ENCODE assay signal across 8 mouse cellular contexts in genomic region chr1:155233378-155233777, GRCm38 (mm10). TPM values are rescaled to one million over a fixed set of nuclear protein-coding genes. Genes with fewer than 3 reads are reported as not detected.
DNase-seq lines count a peak whose midpoint lies in the region; ATAC-seq and TF ChIP-seq lines count a peak whose summit lies in the region.

No protein-coding gene starts in this region.

- DNase-seq in heart, postnatal 36 days = no peak
- DNase-seq in limb, embryonic 14.5 days (ENCODE audit: low spot score) = no peak
- no peak for DNase-seq in right cerebral cortex, postnatal 14 days
- no peak for DNase-seq in retina, embryonic 14.5 days (ENCODE audit: low spot score)

- 58% methylated on average over 9 of the region's 9 CpGs for WGBS in heart, embryonic 14.5 days
- WGBS in bone marrow, adult 2 months = 57% methylated on average over 9 of the region's 9 CpGs
- 73% methylated on average over 9 of the region's 9 CpGs for WGBS in limb, embryonic 14.5 days
- WGBS in liver, embryonic 12.5 days (ENCODE audit: insufficient replicate concordance) = 70% methylated on average over 9 of the region's 9 CpGs

- H3K4me3 ChIP-seq in heart, embryonic 14.5 days (ENCODE audit: control insufficient read depth in 1 of 2, insufficient read depth in 1 of 2, low read depth in 1 of 2, low read length in 2 of 2) = no peak overlapping the region
- no peak overlapping the region for H3K4me3 ChIP-seq in bone marrow, adult 2 months (replicated peaks; ENCODE audit: control insufficient read depth, low read depth, low read length)
- H3K4me3 ChIP-seq in embryonic fibroblast, embryonic 13.5 days (ENCODE audit: insufficient read depth, low read length) = no peak overlapping the region
- no peak overlapping the region for H3K4me3 ChIP-seq in limb, embryonic 14.5 days (replicated peaks; ENCODE audit: low read length)
- H3K4me3 ChIP-seq in liver, embryonic 12.5 days = no peak overlapping the region

- TF ChIP-seq CTCF in bone marrow, adult 2 months (IDR thresholded peaks at IDR 0.05; ENCODE audit: control insufficient read depth, insufficient read depth, low read length) = peak; percentile 2; the same call in 1 of the 2 replicates
- no peak for TF ChIP-seq CTCF in embryonic fibroblast, embryonic 13.5 days (IDR thresholded peaks at IDR 0.05; ENCODE audit: borderline replicate concordance, insufficient read depth, low read length)

- no peaks in the 10 kb centered on the region for H3K27me3 ChIP-seq in heart, embryonic 14.5 days (ENCODE audit: control insufficient read depth, insufficient read depth, low read length)
- no peaks in the 10 kb centered on the region for H3K27me3 ChIP-seq in limb, embryonic 14.5 days (ENCODE audit: control insufficient read depth, insufficient read depth, low read length)
- H3K27me3 ChIP-seq in liver, embryonic 12.5 days (replicated peaks) = peaks cover 13% of the 10 kb centered on the region

- TF ChIP-seq POLR2A in bone marrow, adult 2 months (IDR thresholded peaks at IDR 0.05; ENCODE audit: borderline replicate concordance, control insufficient read depth, low read depth, low read length) = no peak
- TF ChIP-seq POLR2A in embryonic fibroblast, embryonic 13.5 days (IDR thresholded peaks at IDR 0.05; ENCODE audit: low read depth, low read length) = no peak
- TF ChIP-seq POLR2A in limb, embryonic 14.5 days (IDR thresholded peaks at IDR 0.05; ENCODE audit: borderline replicate concordance, extremely low read depth, insufficient read depth, insufficient read length) = no peak

- no peak for ATAC-seq in heart, embryonic 14.5 days (ENCODE audit: insufficient number of reproducible peaks, insufficient read depth, low FRiP score, low read depth)
- ATAC-seq in limb, embryonic 14.5 days (ENCODE audit: low FRiP score, low read depth) = no peak
- no peak for ATAC-seq in liver, embryonic 12.5 days

- peak overlapping the region; percentile 68 for H3K9ac ChIP-seq in heart, embryonic 14.5 days (ENCODE audit: low read length)
- no peak overlapping the region for H3K9ac ChIP-seq in limb, embryonic 14.5 days (ENCODE audit: low read depth, low read length, severe bottlenecking)
- no peak overlapping the region for H3K9ac ChIP-seq in liver, embryonic 12.5 days

- peak overlapping the region; percentile 96 to 99 for H3K27ac ChIP-seq in heart, embryonic 14.5 days (replicated peaks in 1 of 2; ENCODE audit: control insufficient read depth in 1 of 2, insufficient read depth in 1 of 2, low read depth in 2 of 2, low read length in 2 of 2)
- H3K27ac ChIP-seq in bone marrow, adult 2 months (ENCODE audit: control insufficient read depth, insufficient read depth, low read depth, low read length, poor library complexity) = no peak overlapping the region
- H3K27ac ChIP-seq in embryonic fibroblast, embryonic 13.5 days (ENCODE audit: insufficient read depth, low read length) = 0 out of 2 replicates have a peak overlapping the region, but pooled peaks have one; percentile 5
- peak overlapping the region; percentile 76 for H3K27ac ChIP-seq in limb, embryonic 14.5 days (replicated peaks; ENCODE audit: low read depth, low read length)
- no peak overlapping the region for H3K27ac ChIP-seq in liver, embryonic 12.5 days

- peaks cover 41% of the 10 kb centered on the region for H3K36me3 ChIP-seq in heart, embryonic 14.5 days (ENCODE audit: control insufficient read depth, insufficient read depth, low read length)
- H3K36me3 ChIP-seq in limb, embryonic 14.5 days (ENCODE audit: control insufficient read depth, insufficient read depth, low read length) = peaks cover 18% of the 10 kb centered on the region; the same call in 1 of the 2 replicates
- H3K36me3 ChIP-seq in liver, embryonic 12.5 days = no peaks in the 10 kb centered on the region

- H3K4me1 ChIP-seq in heart, embryonic 14.5 days (ENCODE audit: control insufficient read depth in 2 of 2, insufficient read depth in 2 of 2, low read length in 2 of 2) = peaks cover 64 to 70% of the 10 kb centered on the region in 2 experiments
- peaks cover 7% of the 10 kb centered on the region for H3K4me1 ChIP-seq in bone marrow, adult 2 months (ENCODE audit: control insufficient read depth, insufficient read depth, low read length)
- peaks cover 7% of the 10 kb centered on the region for H3K4me1 ChIP-seq in embryonic fibroblast, embryonic 13.5 days (ENCODE audit: control insufficient read depth, insufficient read depth, low read length)
- peaks cover 83% of the 10 kb centered on the region for H3K4me1 ChIP-seq in limb, embryonic 14.5 days (ENCODE audit: control insufficient read depth, insufficient read depth, low read length)
- H3K4me1 ChIP-seq in liver, embryonic 12.5 days = peaks cover 15% of the 10 kb centered on the region; the same call in 1 of the 2 replicates

- intact Hi-C loops in heart, postnatal 36 days (cut with DNase I) = no loop called here

- peak overlapping the region; percentile 45 for H3K4me2 ChIP-seq in heart, embryonic 14.5 days (ENCODE audit: low read length)
- no peak overlapping the region for H3K4me2 ChIP-seq in limb, embryonic 14.5 days (replicated peaks; ENCODE audit: low read depth, low read length, severe bottlenecking)
- H3K4me2 ChIP-seq in liver, embryonic 12.5 days = no peak overlapping the region

- no peaks in the 10 kb centered on the region for H3K9me3 ChIP-seq in heart, embryonic 14.5 days (ENCODE audit: control insufficient read depth, low read length)
- no peaks in the 10 kb centered on the region for H3K9me3 ChIP-seq in limb, embryonic 14.5 days (ENCODE audit: control insufficient read depth, low read length)
- H3K9me3 ChIP-seq in liver, embryonic 12.5 days (replicated peaks) = no peaks in the 10 kb centered on the region

RNA-seq across cellular contexts. Expression of gene BC034090, which starts 10.9 kb away (rescaled TPM):
- 6.9 and 7.2 TPM in 2 replicates for polyA plus RNA-seq in heart, embryonic 14.5 days (2014; fragmentation: Nextera tagmentation; extraction: Ambion mirVana)
- 10 to 100 TPM; 32.0 to 34.3 TPM for total RNA-seq in heart, postnatal 36 days (2021)
- polyA plus RNA-seq in bone marrow, adult 2 months (2011; ENCODE audit: insufficient read depth, insufficient read length, low replicate concordance, missing spikeins) = 2.5 TPM in 1 of 2 replicates, not detected in the other
- 21.4 and 25.1 TPM in 2 replicates for polyA plus RNA-seq in embryonic fibroblast, embryonic 13.5 days (2011; ENCODE audit: insufficient read length, low read depth, missing spikeins)
- 28.0 and 31.4 TPM in 2 replicates for polyA plus RNA-seq in limb, embryonic 14.5 days (2012; rRNA removed)
- 5.6 and 6.7 TPM in 2 replicates for polyA plus RNA-seq in limb, embryonic 14.5 days (2014; fragmentation: Nextera tagmentation; extraction: Ambion mirVana)
- polyA plus RNA-seq in liver, embryonic 12.5 days (2016; fragmentation: Nextera tagmentation; extraction: Ambion mirVana) = 0.28 and 0.46 TPM in 2 replicates

Comparison
In these comparisons a context has a peak if more than half of its experiments do, and no peak if none do; other contexts are left out.
1. H3K27ac ChIP-seq: peak in heart, embryonic 14.5 days (2 of 2), embryonic fibroblast, embryonic 13.5 days (single experiment) and limb, embryonic 14.5 days (single experiment); none in bone marrow, adult 2 months (single experiment) and liver, embryonic 12.5 days (single experiment).